Mouse (Mus musculus) adrenal gland, adult 18-20 months (tissue): ENCODE measurements around the gene Serpinh1. TPM values are rescaled to one million over a fixed set of nuclear protein-coding genes. Genes with fewer than 3 reads are reported as not detected.

ENCODE experiments used
- total RNA-seq, 2 experiments: library from RNA; stranded (reverse); gene quantifications; 1 replicate in 1 of 2; 2 replicates in 1 of 2; pipeline ENCODE4 v1.2.3; 2021

The Serpinh1 gene
- total RNA-seq, 2 experiments from 2014 or later: 244 to 442 TPM

Other genes with a start within 250 kb of the Serpinh1 start
- 10 to 100 TPM; 15.4 to 29.0 TPM for gene Uvrag, start 212.1 kb downstream of the Serpinh1 start, total RNA-seq
- gene Dgat2, start 170.5 kb downstream of the Serpinh1 start, total RNA-seq: 100 to 1,000 TPM; 284 to 447 TPM
- gene Mogat2, start 114.6 kb downstream of the Serpinh1 start, total RNA-seq: under 1 TPM; 0.43 to 0.99 TPM
- gene Map6, start 85.8 kb downstream of the Serpinh1 start, total RNA-seq: 10 to 100 TPM in 1 of 2 experiments, 1 to 10 TPM in 1; 6.6 to 10.9 TPM
- gene Gdpd5, start 28.2 kb upstream of the Serpinh1 start, total RNA-seq: 1 to 10 TPM; 5.4 to 7.5 TPM
- gene Klhl35, start 112.8 kb upstream of the Serpinh1 start, total RNA-seq: under 1 TPM; 0.19 to 0.46 TPM
- 100 to 1,000 TPM; 511 to 548 TPM for gene Rps3, start 130.5 kb upstream of the Serpinh1 start, total RNA-seq
- gene Arrb1, start 182.2 kb upstream of the Serpinh1 start, total RNA-seq: 10 to 100 TPM; 38.3 to 43.6 TPM